Mouse (Mus musculus): ENCODE measurements at regions not wholly inside any gene's neighbourhood (a gene's known extent, or its start where the extent isn't known, plus 50 kb on each side); places are given as distances from the start of the nearest gene placed in this dataset.

- DNase-seq (ENCODE audit: low spot score in 2 of 2), result no peak
Observed at GRCm38 (mm10) chrX:76010631-76011030, 135.6 kb upstream of the Pls3 start.

GRCm38 (mm10) chrX:75978562-75978961, 103.6 kb upstream of the Pls3 start:
- DNase-seq (ENCODE audit: low spot score in 2 of 2), result no peak

DNA sequence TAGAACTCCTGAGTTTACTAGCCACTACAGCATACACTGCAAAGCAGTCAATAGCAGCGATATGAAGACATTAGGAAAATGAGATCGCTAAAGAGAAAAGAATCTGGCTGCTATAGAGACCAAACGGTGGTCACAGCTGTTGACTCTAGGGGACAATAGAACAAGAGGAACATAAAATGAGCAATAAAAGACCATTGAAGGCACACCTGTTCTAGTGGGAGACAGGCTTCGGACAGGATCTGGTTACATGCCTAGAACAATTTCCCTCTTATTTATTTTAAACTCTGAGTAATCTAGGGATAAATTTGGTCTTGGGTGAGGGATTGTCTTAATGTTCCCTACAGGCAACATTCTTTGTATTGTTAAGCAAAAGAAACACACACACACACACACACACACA, 99.7 kb upstream of the Pls3 start:
- DNase-seq (ENCODE audit: low spot score in 2 of 2), result no peak

DNA sequence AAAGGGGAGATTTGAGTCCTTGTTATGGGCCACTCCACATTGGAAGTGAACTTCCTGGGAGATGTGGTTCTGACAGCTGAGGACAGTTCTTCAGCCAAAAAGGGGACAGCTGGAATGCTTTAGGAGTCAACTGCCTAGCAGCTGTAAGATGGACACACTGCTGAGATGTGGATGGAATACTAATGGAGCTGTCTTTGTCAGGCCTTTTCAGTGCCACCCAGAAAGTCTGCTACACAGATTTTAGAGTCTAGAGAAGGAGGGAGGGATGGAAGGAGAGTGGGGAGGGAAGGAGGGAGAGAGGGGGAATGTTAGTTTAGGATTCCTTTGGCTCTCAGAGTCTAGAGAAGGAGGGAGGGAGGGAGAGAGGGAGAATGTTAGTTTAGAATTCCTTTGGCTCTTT, 74.7 kb upstream of the Pls3 start:
- DNase-seq (ENCODE audit: low spot score in 2 of 2), result no peak

DNA sequence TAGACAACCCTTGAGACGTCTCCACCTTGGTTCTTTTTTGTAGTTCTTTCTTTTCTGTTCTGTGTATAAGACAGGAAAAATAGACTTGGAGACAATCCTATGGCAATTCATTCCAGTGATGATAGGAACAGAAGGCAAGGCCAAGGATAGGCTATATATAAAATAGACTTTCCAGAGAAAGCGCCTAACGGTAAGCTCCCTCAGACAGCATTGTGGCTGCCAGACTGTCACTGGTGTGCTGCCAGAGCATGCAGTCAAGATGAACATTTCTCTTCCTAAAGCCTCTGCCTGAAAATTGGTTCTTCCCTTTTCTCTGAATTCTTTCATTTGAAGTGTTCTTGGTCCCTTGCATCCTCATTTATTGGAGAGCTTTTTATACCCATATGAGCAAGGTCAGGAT, 53.9 kb upstream of the Pls3 start:
- peak; percentile 1 to 2 for DNase-seq (ENCODE audit: low spot score in 2 of 2)

Data from right cerebral cortex, adult 2 months (tissue).